Mouse (Mus musculus): ENCODE measurements around the gene Yy1.

The Yy1 gene

GRCm38 (mm10) chr12:108763057-108763796, 29.5 kb upstream of the Yy1 start:
- Histone ChIP-seq H3K27me3 (ENCODE audit: insufficient read depth, low read length) (peaks cover 27% of the 10 kb centered on the region), H3K4me1 (replicated peaks; ENCODE audit: low read depth, low read length) (peaks cover 63% of the 10 kb centered on the region), H3K4me3 (replicated peaks; ENCODE audit: low read length) (peak overlapping the region; percentile 24; the same call in 1 of the 2 replicates), H3K36me3 (ENCODE audit: insufficient read depth, low read length) (no peaks in the 10 kb centered on the region), H3K9me3 (ENCODE audit: low read length) (no peaks in the 10 kb centered on the region)
- TF ChIP-seq NANOG (IDR thresholded peaks at IDR 0.05; ENCODE audit: borderline replicate concordance, low read length) (no peak), CTCF (conservative IDR thresholded peaks at IDR 0.05; ENCODE audit: low read length) (peak; percentile 40)

DNA sequence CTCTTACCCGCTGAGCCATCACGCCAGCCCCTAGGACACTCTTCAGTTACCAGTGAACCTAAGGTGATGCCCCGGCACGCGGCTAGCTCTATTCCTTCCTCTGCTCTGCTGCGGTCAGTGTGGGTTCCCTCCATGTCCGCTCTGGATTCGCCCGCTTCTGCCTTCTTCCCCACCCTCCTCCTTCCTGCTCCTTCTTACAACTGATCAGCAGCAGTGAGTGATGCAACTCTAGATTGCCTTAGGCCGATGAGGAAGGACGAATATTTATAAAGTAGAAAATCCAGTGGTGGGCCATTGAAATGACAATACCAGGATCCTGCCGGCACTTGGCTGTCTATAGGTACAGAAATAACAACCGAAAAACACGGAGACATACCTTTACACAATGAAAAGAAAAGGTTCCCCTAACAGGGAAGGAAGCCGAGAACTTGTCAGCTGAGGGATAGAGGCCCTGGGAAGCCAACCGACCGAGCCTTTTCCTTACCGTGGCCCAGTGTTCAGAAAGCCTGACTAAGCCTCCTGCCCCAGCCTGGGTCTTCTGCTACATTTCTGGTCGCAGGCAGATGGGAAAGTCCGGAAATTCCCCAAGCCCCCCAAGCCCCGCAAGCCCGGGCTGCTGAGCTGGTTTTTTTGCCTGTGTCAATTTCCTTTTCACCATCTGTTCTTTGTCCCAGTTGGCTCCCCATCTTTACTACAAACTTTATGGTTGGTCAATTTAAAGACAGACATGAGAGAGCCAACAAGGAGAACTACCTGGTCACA, 27.7 kb upstream of the Yy1 start:
- H3K36me3 ChIP-seq (ENCODE audit: insufficient read depth, low read length): no peaks in the 10 kb centered on the region
- H3K27me3 ChIP-seq (ENCODE audit: insufficient read depth, low read length): peaks cover 38% of the 10 kb centered on the region
- TF ChIP-seq NANOG (IDR thresholded peaks at IDR 0.05; ENCODE audit: borderline replicate concordance, low read length): no peak
- no peak for TF ChIP-seq CTCF (conservative IDR thresholded peaks at IDR 0.05; ENCODE audit: low read length)
- no peak for TF ChIP-seq POU5F1 (IDR thresholded peaks at IDR 0.05; ENCODE audit: borderline replicate concordance, low read length)
- peaks cover 53% of the 10 kb centered on the region for H3K4me1 ChIP-seq (replicated peaks; ENCODE audit: low read depth, low read length)
- peak overlapping the region; percentile 69 for H3K4me3 ChIP-seq (replicated peaks; ENCODE audit: low read length)
- no peaks in the 10 kb centered on the region for H3K9me3 ChIP-seq (ENCODE audit: low read length)

GRCm38 (mm10) chr12:108765751-108766221, 27.0 kb upstream of the Yy1 start:
- Histone ChIP-seq H3K4me3 (replicated peaks; ENCODE audit: low read length) (peak overlapping the region; percentile 69), H3K4me1 (replicated peaks; ENCODE audit: low read depth, low read length) (peaks cover 52% of the 10 kb centered on the region), H3K9me3 (ENCODE audit: low read length) (no peaks in the 10 kb centered on the region), H3K27me3 (ENCODE audit: insufficient read depth, low read length) (peaks cover 39% of the 10 kb centered on the region), H3K36me3 (ENCODE audit: insufficient read depth, low read length) (no peaks in the 10 kb centered on the region)
- no peak for TF ChIP-seq NANOG (IDR thresholded peaks at IDR 0.05; ENCODE audit: borderline replicate concordance, low read length)
- TF ChIP-seq CTCF (conservative IDR thresholded peaks at IDR 0.05; ENCODE audit: low read length): no peak
- TF ChIP-seq POU5F1 (IDR thresholded peaks at IDR 0.05; ENCODE audit: borderline replicate concordance, low read length): no peak

DNA sequence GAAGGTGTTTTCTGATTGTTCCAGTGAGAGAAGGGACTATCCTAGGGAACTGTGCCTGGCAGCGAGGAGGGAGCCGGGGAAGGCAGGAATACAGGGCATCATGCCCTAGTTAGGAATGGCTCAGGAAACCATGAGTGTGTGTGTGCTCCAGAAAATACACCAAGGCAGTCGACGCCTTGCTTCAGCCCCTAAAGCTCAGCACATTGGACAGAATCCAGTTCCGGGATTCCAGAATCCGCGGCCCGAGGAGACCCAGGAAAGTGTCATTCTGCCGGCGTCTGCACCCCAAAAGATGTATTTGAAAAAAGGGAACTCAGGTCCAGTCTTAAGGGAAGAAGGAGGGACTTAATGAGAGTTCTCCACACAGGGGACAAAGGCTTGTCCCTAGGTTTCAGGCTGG, 26.5 kb upstream of the Yy1 start:
- Histone ChIP-seq H3K36me3 (ENCODE audit: insufficient read depth, low read length) (no peaks in the 10 kb centered on the region), H3K9me3 (ENCODE audit: low read length) (no peaks in the 10 kb centered on the region), H3K4me3 (replicated peaks; ENCODE audit: low read length) (peak overlapping the region; percentile 69), H3K4me1 (replicated peaks; ENCODE audit: low read depth, low read length) (peaks cover 50% of the 10 kb centered on the region), H3K27me3 (ENCODE audit: insufficient read depth, low read length) (peaks cover 39% of the 10 kb centered on the region)
- TF ChIP-seq CTCF (conservative IDR thresholded peaks at IDR 0.05; ENCODE audit: low read length) (no peak), POU5F1 (IDR thresholded peaks at IDR 0.05; ENCODE audit: borderline replicate concordance, low read length) (no peak), NANOG (IDR thresholded peaks at IDR 0.05; ENCODE audit: borderline replicate concordance, low read length) (no peak)

- TF ChIP-seq POU5F1 (IDR thresholded peaks at IDR 0.05; ENCODE audit: borderline replicate concordance, low read length): no peak
- TF ChIP-seq NANOG (IDR thresholded peaks at IDR 0.05; ENCODE audit: borderline replicate concordance, low read length): no peak
- TF ChIP-seq CTCF (conservative IDR thresholded peaks at IDR 0.05; ENCODE audit: low read length): no peak
- Histone ChIP-seq H3K4me3 (replicated peaks; ENCODE audit: low read length) (no peak overlapping the region), H3K4me1 (replicated peaks; ENCODE audit: low read depth, low read length) (peaks cover 49% of the 10 kb centered on the region), H3K27me3 (ENCODE audit: insufficient read depth, low read length) (peaks cover 37% of the 10 kb centered on the region), H3K36me3 (ENCODE audit: insufficient read depth, low read length) (no peaks in the 10 kb centered on the region), H3K9me3 (ENCODE audit: low read length) (no peaks in the 10 kb centered on the region)
Measured at GRCm38 (mm10) chr12:108766866-108767265, 25.9 kb upstream of the Yy1 start.

GRCm38 (mm10) chr12:108768196-108768854, 24.4 kb upstream of the Yy1 start:
- H3K9me3 ChIP-seq (ENCODE audit: low read length): no peaks in the 10 kb centered on the region
- no peak overlapping the region for H3K4me3 ChIP-seq (replicated peaks; ENCODE audit: low read length)
- TF ChIP-seq NANOG (IDR thresholded peaks at IDR 0.05; ENCODE audit: borderline replicate concordance, low read length) (no peak), CTCF (conservative IDR thresholded peaks at IDR 0.05; ENCODE audit: low read length) (no peak), POU5F1 (IDR thresholded peaks at IDR 0.05; ENCODE audit: borderline replicate concordance, low read length) (no peak)
- peaks cover 37% of the 10 kb centered on the region for H3K27me3 ChIP-seq (ENCODE audit: insufficient read depth, low read length)
- H3K36me3 ChIP-seq (ENCODE audit: insufficient read depth, low read length): no peaks in the 10 kb centered on the region
- H3K4me1 ChIP-seq (replicated peaks; ENCODE audit: low read depth, low read length): peaks cover 42% of the 10 kb centered on the region

DNA sequence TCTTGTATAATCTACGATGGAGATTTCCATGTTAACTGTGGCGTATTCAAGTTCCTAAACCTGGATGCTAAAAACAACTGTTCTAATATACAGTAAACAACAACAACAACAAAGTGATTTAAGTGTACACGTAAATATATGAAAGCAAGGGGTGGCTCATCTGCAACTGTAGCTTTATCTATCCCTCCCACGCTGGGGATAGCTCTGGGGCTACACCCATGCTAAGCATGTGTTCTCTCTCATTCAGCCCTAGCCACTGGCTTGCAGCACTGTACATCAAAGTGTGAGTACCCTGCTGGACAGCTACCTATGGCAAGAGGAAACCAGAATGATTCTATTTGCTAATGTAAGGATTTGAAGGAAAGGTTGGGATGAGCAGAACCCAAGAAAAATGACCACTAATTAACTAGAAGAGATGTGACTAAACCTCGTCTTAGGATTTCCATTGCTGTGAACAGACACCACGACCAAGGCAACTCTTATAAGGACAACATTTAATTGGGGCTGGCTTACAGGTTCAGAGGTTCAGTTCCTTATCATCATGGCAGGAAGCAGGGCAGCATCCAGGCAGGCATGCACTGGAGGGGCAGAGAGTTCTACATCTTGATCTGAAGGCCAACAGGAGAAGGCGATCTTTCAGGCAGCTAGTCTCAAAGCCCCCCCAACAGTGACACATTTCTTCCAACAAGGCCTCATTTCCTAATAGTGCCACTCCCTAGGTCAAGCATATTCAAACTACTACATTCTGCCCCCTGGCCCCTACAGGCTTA, 12.5 kb upstream of the Yy1 start:
- H3K27me3 ChIP-seq (ENCODE audit: insufficient read depth, low read length): no peaks in the 10 kb centered on the region

More for the DNA sequence above, 12.5 kb upstream of the Yy1 start:
- no peak for TF ChIP-seq POU5F1 (IDR thresholded peaks at IDR 0.05; ENCODE audit: borderline replicate concordance, low read length)
- no peak for TF ChIP-seq NANOG (IDR thresholded peaks at IDR 0.05; ENCODE audit: borderline replicate concordance, low read length)
- TF ChIP-seq CTCF (conservative IDR thresholded peaks at IDR 0.05; ENCODE audit: low read length): no peak
- H3K9me3 ChIP-seq (ENCODE audit: low read length): no peaks in the 10 kb centered on the region
- 0 out of 2 replicates have a peak, but pooled peaks cover 5% of the 10 kb centered on the region for H3K4me1 ChIP-seq (replicated peaks; ENCODE audit: low read depth, low read length)
- no peak overlapping the region for H3K4me3 ChIP-seq (replicated peaks; ENCODE audit: low read length)
- peaks cover 11% of the 10 kb centered on the region; the same call in 1 of the 2 replicates for H3K36me3 ChIP-seq (ENCODE audit: insufficient read depth, low read length)
